Mouse (Mus musculus): ENCODE measurements around the gene Bcor.

Bcor gene

GRCm38 (mm10) chrX:12127799-12128164 is 32.4 kb downstream of the Bcor start:
- in situ Hi-C loops (cut with MboI; ENCODE audit: low sequenced_read_pairs) = no loop called here

- in situ Hi-C loops (cut with MboI; ENCODE audit: low sequenced_read_pairs) = no loop called here
These were observed 33.0 kb downstream of the Bcor start for GRCm38 (mm10) chrX:12127106-12127670.

- in situ Hi-C loops (cut with MboI; ENCODE audit: low sequenced_read_pairs) = no loop called here
These were observed 33.6 kb downstream of the Bcor start for GRCm38 (mm10) chrX:12126408-12127105.

- in situ Hi-C loops (cut with MboI; ENCODE audit: low sequenced_read_pairs) = no loop called here
These were observed 35.6 kb downstream of the Bcor start for GRCm38 (mm10) chrX:12124571-12124970.

- in situ Hi-C loops (cut with MboI; ENCODE audit: low sequenced_read_pairs) = no loop called here
These were observed 36.5 kb downstream of the Bcor start for GRCm38 (mm10) chrX:12123687-12124087.

- in situ Hi-C loops (cut with MboI; ENCODE audit: low sequenced_read_pairs) = no loop called here
These were observed 37.4 kb downstream of the Bcor start for GRCm38 (mm10) chrX:12122594-12123331.

- in situ Hi-C loops (cut with MboI; ENCODE audit: low sequenced_read_pairs) = no loop called here
These were observed 40.7 kb downstream of the Bcor start for GRCm38 (mm10) chrX:12119476-12119875.

- in situ Hi-C loops (cut with MboI; ENCODE audit: low sequenced_read_pairs) = no loop called here
These were observed 44.0 kb downstream of the Bcor start for GRCm38 (mm10) chrX:12116128-12116527.

GRCm38 (mm10) chrX:12112166-12112565 is 48.0 kb downstream of the Bcor start:
- in situ Hi-C loops (cut with MboI; ENCODE audit: low sequenced_read_pairs) = no loop called here

- in situ Hi-C loops (cut with MboI; ENCODE audit: low sequenced_read_pairs) = no loop called here
These were observed 49.6 kb downstream of the Bcor start for GRCm38 (mm10) chrX:12110518-12110917.

- in situ Hi-C loops (cut with MboI; ENCODE audit: low sequenced_read_pairs) = no loop called here
These were observed 54.8 kb downstream of the Bcor start for GRCm38 (mm10) chrX:12105358-12105757.

- in situ Hi-C loops (cut with MboI; ENCODE audit: low sequenced_read_pairs) = no loop called here
These were observed 63.2 kb downstream of the Bcor start for GRCm38 (mm10) chrX:12096783-12097526.

GRCm38 (mm10) chrX:12093371-12093770 is 66.8 kb downstream of the Bcor start:
- in situ Hi-C loops (cut with MboI; ENCODE audit: low sequenced_read_pairs) = no loop called here

- in situ Hi-C loops (cut with MboI; ENCODE audit: low sequenced_read_pairs) = no loop called here
These were observed 68.6 kb downstream of the Bcor start for GRCm38 (mm10) chrX:12091431-12092061.

GRCm38 (mm10) chrX:12090871-12091404 is 69.2 kb downstream of the Bcor start:
- in situ Hi-C loops (cut with MboI; ENCODE audit: low sequenced_read_pairs) = no loop called here

- in situ Hi-C loops (cut with MboI; ENCODE audit: low sequenced_read_pairs) = no loop called here
These were observed 69.8 kb downstream of the Bcor start for GRCm38 (mm10) chrX:12090151-12090870.

GRCm38 (mm10) chrX:12089353-12090081 is 70.6 kb downstream of the Bcor start:
- in situ Hi-C loops (cut with MboI; ENCODE audit: low sequenced_read_pairs) = loop anchor here (10.0 kb wide), 1 partner anchor 45 kb away; no protein-coding TSS in a partner anchor

- in situ Hi-C loops (cut with MboI; ENCODE audit: low sequenced_read_pairs) = loop anchor here (10.0 kb wide), 1 partner anchor 46 kb away; no protein-coding TSS in a partner anchor
These were observed 71.2 kb downstream of the Bcor start for GRCm38 (mm10) chrX:12089027-12089340.

- in situ Hi-C loops (cut with MboI; ENCODE audit: low sequenced_read_pairs) = loop anchor here (10.0 kb wide), 1 partner anchor 46 kb away; no protein-coding TSS in a partner anchor
These were observed 71.7 kb downstream of the Bcor start for GRCm38 (mm10) chrX:12088301-12089026.
